ENCODE assay signal across 10 mouse cellular contexts in the genomic region with DNA sequence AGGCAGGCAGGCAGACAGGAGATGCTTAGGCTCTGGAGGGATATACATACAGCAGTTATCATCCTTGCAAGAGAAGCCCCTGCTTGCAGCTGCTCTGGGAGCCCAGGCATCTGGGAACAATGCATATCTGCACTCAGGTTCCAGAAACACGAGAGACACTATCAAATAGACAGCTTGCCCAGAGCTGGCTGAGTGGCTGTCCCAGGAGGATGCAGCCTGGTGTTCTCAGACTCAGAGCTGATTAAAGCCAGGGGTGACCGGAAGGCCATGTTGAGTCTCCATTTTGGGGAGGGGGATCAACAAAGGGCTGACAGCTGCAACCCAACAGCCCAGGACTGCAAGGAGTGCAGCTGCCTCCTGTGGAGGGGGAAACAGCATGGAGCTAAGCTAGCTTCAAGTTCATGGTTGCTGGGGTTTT.
DNase-seq lines count a peak whose midpoint lies in the region; ATAC-seq lines count a peak whose summit lies in the region.
"Had no signal": no experiment of that assay in that cellular context is flagged by ENCODE, and none has a peak within 500 bp of the region (broad histone marks: within the 10 kb centered on the region; RNA-seq: fewer than 3 reads in every experiment).

No protein-coding gene starts in this region.

- ATAC-seq in forebrain, embryonic 12.5 days (ENCODE audit: low FRiP score): peak; percentile 79
- ATAC-seq in limb, embryonic 12.5 days (ENCODE audit: insufficient number of reproducible peaks, insufficient read depth, low FRiP score, low TSS enrichment, low read depth): peak; percentile 83

- H3K36me3 ChIP-seq in forebrain, embryonic 12.5 days (replicated peaks): no peaks in the 10 kb centered on the region
- H3K36me3 ChIP-seq in limb, embryonic 12.5 days: no peaks in the 10 kb centered on the region

- H3K27ac ChIP-seq in forebrain, embryonic 12.5 days: peak overlapping the region; percentile 72
- peak overlapping the region; percentile 91 for H3K27ac ChIP-seq in limb, embryonic 12.5 days

- no peak overlapping the region for H3K4me3 ChIP-seq in forebrain, embryonic 12.5 days (replicated peaks)
- H3K4me3 ChIP-seq in limb, embryonic 12.5 days (replicated peaks): no peak overlapping the region

- no peak overlapping the region for H3K9ac ChIP-seq in forebrain, embryonic 12.5 days
- no peak overlapping the region for H3K9ac ChIP-seq in limb, embryonic 12.5 days (replicated peaks)

- peaks cover 27% of the 10 kb centered on the region for H3K4me1 ChIP-seq in forebrain, embryonic 12.5 days
- peaks cover 44% of the 10 kb centered on the region for H3K4me1 ChIP-seq in limb, embryonic 12.5 days (replicated peaks)

- H3K4me2 ChIP-seq in forebrain, embryonic 12.5 days: no peak overlapping the region
- no peak overlapping the region for H3K4me2 ChIP-seq in limb, embryonic 12.5 days
- H3K4me2 ChIP-seq: heart, embryonic 11.5 days had no signal

- H3K9me3 ChIP-seq in forebrain, embryonic 12.5 days: no peaks in the 10 kb centered on the region
- no peaks in the 10 kb centered on the region for H3K9me3 ChIP-seq in limb, embryonic 12.5 days

- peak; percentile 10 for DNase-seq in kidney, postnatal 10 days
- no peak for DNase-seq in kidney, postnatal 14 days
- DNase-seq in retina, postnatal 1 day: peak; percentile 67
- DNase-seq in T-cell, adult 2 months (ENCODE audit: low spot score): no peak
- no peak for DNase-seq in spleen, adult 12 weeks (ENCODE audit: low spot score)
- no peak for DNase-seq in spleen, postnatal 36 days (ENCODE audit: low spot score in 2 of 2)

- 8% methylated on average over 2 of the region's 2 CpGs for WGBS in forebrain, embryonic 12.5 days
- 16% methylated on average over 2 of the region's 2 CpGs for WGBS in limb, embryonic 12.5 days

- 0 out of 2 replicates have a peak, but pooled peaks cover 3% of the 10 kb centered on the region for H3K27me3 ChIP-seq in forebrain, embryonic 12.5 days
- H3K27me3 ChIP-seq in limb, embryonic 12.5 days: no peaks in the 10 kb centered on the region
- H3K27me3 ChIP-seq: CH12.LX had no signal

Comparison
In these comparisons a context has a peak if more than half of its experiments do, and no peak if none do; other contexts are left out.
1. DNase-seq: peak in kidney, postnatal 10 days (single experiment) and retina, postnatal 1 day (single experiment); none in kidney, postnatal 14 days (single experiment), T-cell, adult 2 months (single experiment), spleen, adult 12 weeks (single experiment) and spleen, postnatal 36 days (0 of 2).